Mouse (Mus musculus): Measurements from ENCODE around the gene Ccdc69.

DNA sequence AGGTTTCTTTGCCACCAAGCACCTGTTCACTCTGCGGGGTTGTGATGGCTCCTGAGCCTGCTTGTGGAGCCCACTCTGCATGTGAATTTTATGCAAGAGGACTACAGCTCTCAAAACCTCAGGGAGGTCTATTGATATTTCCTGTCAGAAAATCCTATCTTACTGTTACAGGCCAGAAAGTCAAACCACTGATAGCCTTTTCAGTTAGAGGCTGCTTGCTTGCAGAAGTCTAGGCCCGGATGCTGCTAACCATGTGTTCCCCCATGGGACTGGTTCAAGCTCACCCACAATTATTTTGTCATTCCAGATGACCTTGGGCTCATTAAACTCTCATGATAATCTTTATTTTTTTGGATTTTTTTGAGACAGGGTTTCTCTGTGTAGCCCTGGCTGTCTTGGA lies 39.1 kb upstream of the Ccdc69 start:
- TF ChIP-seq POLR2A (IDR thresholded peaks at IDR 0.05; ENCODE audit: insufficient read length, low read depth): no peak
- TF ChIP-seq USF1 (IDR thresholded peaks at IDR 0.05; ENCODE audit: low read depth): no peak
- no peak for TF ChIP-seq MAX (IDR thresholded peaks at IDR 0.05; ENCODE audit: low read depth)
- TF ChIP-seq MYOD1 (IDR thresholded peaks at IDR 0.05; ENCODE audit: control insufficient read depth in 1 of 3, insufficient read length in 2 of 3, low read depth in 2 of 3): no peak
- no peak for TF ChIP-seq CEBPB (IDR thresholded peaks at IDR 0.05; ENCODE audit: insufficient read depth, poor library complexity, severe bottlenecking)
- TF ChIP-seq E2F4 (IDR thresholded peaks at IDR 0.05; ENCODE audit: insufficient read depth): no peak
- no peak for TF ChIP-seq POLR2AphosphoS2 (IDR thresholded peaks at IDR 0.05; ENCODE audit: insufficient read length, low read depth)
- TF ChIP-seq TCF12 (IDR thresholded peaks at IDR 0.05; ENCODE audit: insufficient read depth, poor library complexity, severe bottlenecking): no peak
- no peak for TF ChIP-seq MYOG (IDR thresholded peaks at IDR 0.05; ENCODE audit: control insufficient read depth in 1 of 3, insufficient read depth in 1 of 3, insufficient read length in 2 of 3, low read depth in 2 of 3)
